Mouse (Mus musculus): Measurements from ENCODE around the gene Slc17a1.

The Slc17a1 gene

GRCm38 (mm10) chr13:23889011-23889605 lies 21.6 kb downstream of the Slc17a1 start:
- DNase-seq (ENCODE audit: low spot score), result no peak

DNA sequence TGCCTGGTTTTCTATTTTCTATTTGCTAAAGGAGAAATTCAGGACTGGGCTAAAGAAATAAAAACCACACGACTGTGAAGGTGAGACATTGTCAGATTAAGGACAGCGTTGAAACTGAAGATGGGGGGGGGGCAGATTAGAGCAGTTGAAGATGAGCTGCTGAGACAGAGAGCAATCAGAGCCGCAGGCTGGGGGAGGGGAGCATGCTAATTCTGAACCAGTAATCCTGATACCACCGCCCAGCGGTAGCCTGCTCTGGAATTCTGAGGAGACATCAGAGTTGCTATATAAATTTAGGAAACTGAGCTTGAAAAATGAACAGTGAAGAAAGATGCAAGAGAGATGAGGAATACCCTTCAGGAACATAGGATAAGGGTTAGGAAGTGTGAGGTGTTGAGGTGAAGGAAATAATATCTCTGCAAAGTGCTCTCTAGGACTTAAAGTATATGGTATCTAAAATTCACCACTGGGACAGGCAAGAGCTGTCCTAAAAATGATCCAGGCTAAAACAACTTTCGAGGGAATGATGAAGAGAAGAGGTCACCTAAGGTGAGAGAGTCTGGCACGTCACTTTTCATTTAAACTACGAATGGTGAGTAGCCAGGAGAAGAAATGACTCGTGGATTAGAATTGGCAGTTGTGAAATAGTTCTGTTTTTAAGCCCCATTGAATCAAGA lies 25.2 kb downstream of the Slc17a1 start:
- no peak for DNase-seq (ENCODE audit: low spot score)

GRCm38 (mm10) chr13:23893269-23893593 lies 25.7 kb downstream of the Slc17a1 start:
- DNase-seq (ENCODE audit: low spot score), result no peak

GRCm38 (mm10) chr13:23898242-23898641 lies 30.7 kb downstream of the Slc17a1 start:
- no peak for DNase-seq (ENCODE audit: low spot score)

GRCm38 (mm10) chr13:23906906-23907305 lies 39.4 kb downstream of the Slc17a1 start:
- no peak for DNase-seq (ENCODE audit: low spot score)

DNA sequence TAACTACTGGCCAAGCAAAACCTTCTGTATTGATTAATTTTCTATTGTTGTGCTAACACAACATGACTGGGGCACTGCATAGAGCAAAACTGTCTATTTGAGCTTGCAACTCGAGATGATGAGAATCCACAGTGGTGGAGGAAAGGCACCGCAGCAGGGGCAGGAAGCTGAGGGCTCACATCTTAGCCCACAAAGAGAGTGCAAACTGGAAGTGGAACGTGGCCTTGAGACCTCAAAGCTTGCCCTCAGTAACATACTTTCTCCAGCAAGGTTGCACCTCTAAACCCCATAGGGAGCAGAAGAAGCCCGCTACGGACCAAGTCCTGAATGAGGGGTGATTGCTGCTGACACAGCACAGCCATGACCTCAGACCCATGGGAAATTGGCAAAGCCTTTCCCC lies 42.6 kb downstream of the Slc17a1 start:
- DNase-seq (ENCODE audit: low spot score), result no peak

- DNase-seq (ENCODE audit: low spot score), result no peak
Observed at GRCm38 (mm10) chr13:23911335-23911734, 43.8 kb downstream of the Slc17a1 start.

DNA sequence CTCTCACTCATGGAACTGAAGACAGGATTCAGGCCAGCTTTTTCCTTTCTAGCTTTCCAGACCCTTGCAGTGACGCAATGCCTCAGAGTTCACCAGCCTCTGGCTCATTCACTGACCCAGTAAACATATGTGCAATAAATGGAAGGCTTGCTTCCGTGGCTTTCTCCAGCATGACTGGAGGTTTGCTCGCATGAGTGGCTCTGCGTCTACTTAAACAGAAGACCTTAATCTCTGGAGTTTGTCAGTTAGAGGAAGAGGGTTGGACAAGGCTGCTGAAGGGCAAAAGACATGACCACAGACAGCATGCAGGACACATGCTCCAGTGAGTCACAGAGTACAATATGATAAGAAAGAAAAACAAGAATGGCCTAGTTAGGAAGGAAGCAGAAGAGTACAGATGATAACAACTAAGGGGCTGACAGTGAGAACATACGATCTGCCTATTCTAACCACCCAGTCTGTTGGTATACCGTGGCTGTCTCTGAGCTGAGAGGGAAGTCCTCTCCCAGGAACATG lies 46.3 kb downstream of the Slc17a1 start:
- DNase-seq (ENCODE audit: low spot score), result no peak

DNA sequence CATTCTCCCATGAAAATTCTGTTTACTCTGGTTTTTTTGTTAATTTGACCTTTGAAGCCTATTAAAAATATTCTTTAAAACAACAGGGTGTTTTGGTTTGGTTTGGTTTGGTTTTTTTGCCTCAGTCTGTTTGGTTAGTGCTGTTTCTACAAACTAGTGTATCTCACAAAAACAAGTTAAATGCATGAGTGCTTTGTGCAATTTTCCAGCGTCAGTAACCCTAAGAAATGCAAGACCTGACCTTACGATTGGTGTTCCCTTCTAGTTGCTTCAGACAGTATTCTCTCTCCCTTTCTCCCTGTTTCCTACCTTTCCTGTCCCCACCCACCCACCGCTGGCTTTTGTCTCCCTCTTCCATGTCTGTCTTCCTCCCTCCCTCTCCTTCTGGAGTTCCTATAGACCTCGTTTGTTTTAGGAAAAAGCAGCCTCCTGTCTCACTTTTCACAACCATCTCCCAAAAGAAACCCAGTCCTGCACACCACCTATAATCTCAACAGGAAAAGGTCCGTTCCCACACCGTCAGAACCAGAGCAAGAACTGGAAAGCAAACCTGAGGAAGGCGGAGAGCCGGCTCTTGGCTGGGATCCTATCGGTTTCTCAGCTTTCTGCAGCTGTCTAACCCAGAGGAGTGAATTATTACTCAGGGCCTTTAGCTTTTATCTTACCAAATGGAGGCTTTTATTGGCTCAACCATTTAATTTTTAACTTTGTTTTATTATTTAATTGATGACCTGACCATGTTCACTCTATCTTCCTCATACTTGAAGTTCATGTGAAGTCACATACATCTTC lies 47.0 kb downstream of the Slc17a1 start, which contains the start of gene Slc17a4:
Slc17a4 (minus strand) TSS at position 634 of the 792 bp plus-strand sequence.
- no peak for DNase-seq (ENCODE audit: low spot score)

DNA sequence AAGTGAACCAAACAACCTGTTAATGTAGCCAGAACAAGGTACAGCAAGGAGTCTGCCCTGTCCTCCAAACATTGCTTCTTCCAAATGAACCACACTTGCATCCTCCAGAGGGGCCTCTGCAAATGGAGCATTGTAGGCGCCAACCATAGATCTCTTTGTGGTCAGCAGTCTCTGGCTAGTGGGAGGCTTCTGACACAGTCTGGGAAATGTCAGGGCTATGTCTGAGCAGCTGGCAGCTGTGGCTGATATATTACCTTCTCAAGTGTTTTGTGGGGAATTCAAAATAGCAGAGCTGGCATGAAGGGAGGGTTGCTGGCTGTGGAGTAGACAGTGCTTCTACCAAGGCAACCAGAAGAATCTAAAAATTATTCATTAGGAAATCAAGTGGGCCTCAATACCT lies 48.6 kb downstream of the Slc17a1 start:
- no peak for DNase-seq (ENCODE audit: low spot score)

GRCm38 (mm10) chr13:23917674-23918073 lies 50.1 kb downstream of the Slc17a1 start:
- DNase-seq (ENCODE audit: low spot score), result no peak

GRCm38 (mm10) chr13:23925792-23926191 lies 58.2 kb downstream of the Slc17a1 start:
- no peak for DNase-seq (ENCODE audit: low spot score)

DNA sequence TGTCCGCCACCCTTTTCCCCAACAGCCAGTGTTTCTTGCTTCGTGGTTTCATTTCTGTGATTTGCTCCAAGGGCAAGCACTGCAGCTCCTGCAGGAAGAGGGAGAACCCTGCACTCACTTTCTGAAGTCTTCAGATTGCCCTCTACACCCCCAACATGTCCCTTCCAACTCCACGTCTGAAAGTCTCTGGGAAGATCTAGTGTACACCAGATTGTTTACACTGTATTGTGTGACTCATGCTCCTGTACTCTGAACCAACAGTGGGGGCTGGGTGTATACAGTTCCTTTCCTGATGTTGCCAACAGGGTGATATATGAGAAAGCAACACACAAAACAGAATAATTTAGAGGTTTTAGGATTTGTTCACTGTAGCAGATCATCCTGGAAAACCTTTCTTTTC lies 61.1 kb downstream of the Slc17a1 start:
- no peak for DNase-seq (ENCODE audit: low spot score)

GRCm38 (mm10) chr13:23930461-23930860 lies 62.9 kb downstream of the Slc17a1 start:
- DNase-seq (ENCODE audit: low spot score), result no peak

GRCm38 (mm10) chr13:23930904-23931303 lies 63.4 kb downstream of the Slc17a1 start:
- no peak for DNase-seq (ENCODE audit: low spot score)

GRCm38 (mm10) chr13:23933421-23934210 lies 66.1 kb downstream of the Slc17a1 start, which contains the start of gene Hist1h2ba:
TSS of gene Hist1h2ba (minus strand) at chr13:23934156.
- no peak for DNase-seq (ENCODE audit: low spot score)

- DNase-seq (ENCODE audit: low spot score), result no peak
Observed at GRCm38 (mm10) chr13:23934211-23934520, 66.6 kb downstream of the Slc17a1 start, which contains the start of gene Hist1h2aa. TSS of gene Hist1h2aa (plus strand) at chr13:23934462.

DNA sequence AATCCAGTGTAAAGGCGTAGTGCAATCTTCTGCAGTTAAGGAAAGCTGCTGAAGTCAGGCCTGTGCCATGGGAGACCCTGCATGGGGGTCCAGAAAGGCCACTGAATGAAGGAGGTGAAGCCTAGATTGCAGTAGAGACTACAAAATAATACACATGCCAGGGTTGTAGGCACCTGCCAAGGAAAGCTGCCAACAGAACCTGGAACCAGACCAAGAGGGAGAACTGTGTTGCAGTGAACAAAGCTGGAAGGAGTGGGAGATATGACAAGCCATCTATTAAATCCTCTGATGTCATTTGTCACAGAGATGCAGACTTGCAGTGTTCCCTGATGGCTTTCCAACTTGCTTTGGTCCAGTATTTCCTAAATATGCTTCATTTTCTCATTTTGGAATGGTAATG lies 71.1 kb downstream of the Slc17a1 start:
- DNase-seq (ENCODE audit: low spot score), result peak; percentile 41

- DNase-seq (ENCODE audit: low spot score), result no peak
Observed at GRCm38 (mm10) chr13:23940291-23940690, 72.7 kb downstream of the Slc17a1 start.

GRCm38 (mm10) chr13:23942861-23943260 lies 75.3 kb downstream of the Slc17a1 start:
- no peak for DNase-seq (ENCODE audit: low spot score)

Measured in ovary, postnatal 14 days (tissue).